In the genomic region with DNA sequence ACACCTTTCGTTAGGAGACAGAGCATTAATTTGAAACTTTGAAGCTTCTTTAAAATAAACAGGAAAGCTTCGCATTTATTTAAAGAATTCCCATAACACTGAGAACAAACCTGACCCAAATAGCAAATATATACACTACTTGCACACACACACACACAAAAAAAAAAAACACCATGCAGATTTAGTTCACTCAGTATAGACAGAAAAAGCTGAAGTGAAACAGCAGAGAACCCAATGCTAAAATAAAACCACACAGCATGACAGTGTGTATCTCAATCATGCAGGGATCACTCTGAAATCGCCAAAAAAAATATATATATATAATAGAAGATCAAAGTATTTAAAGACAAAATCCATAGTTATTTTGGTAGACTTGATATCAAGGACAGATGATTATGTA, we compare ENCODE assay signal across 23 mouse cellular contexts. TPM values are rescaled to one million over a fixed set of nuclear protein-coding genes. Genes with fewer than 3 reads are reported as not detected.
DNase-seq lines count a peak whose midpoint lies in the region; ATAC-seq and TF ChIP-seq lines count a peak whose summit lies in the region.
"Had no signal": no experiment of that assay in that cellular context is flagged by ENCODE, and none has a peak within 500 bp of the region (broad histone marks: within the 10 kb centered on the region; RNA-seq: fewer than 3 reads in every experiment).

No protein-coding gene starts in this region.

- 86% methylated on average over 3 of the region's 3 CpGs for WGBS in hindbrain, embryonic 11.5 days

- H3K4me3 ChIP-seq in layer of hippocampus, adult 2 months = no peak overlapping the region
- H3K4me3 ChIP-seq in CH12.LX (replicated peaks in 1 of 3; ENCODE audit: low read depth in 2 of 3, low read length in 2 of 3, poor library complexity in 1 of 3) = no peak overlapping the region
- no peak overlapping the region for H3K4me3 ChIP-seq in hindbrain, embryonic 11.5 days (ENCODE audit: low read depth, low read length)
- H3K4me3 ChIP-seq: embryonic facial prominence, embryonic 10.5 days; embryonic facial prominence, embryonic 12.5 days; forebrain, embryonic 13.5 days; forebrain, embryonic 15.5 days had no signal

- peaks cover 2 to 9% of the 10 kb centered on the region in 2 experiments; a peak in 3 of 4 replicates for H3K4me1 ChIP-seq in CH12.LX (ENCODE audit: control insufficient read depth in 1 of 2, insufficient read depth in 2 of 2)
- no peaks in the 10 kb centered on the region for H3K4me1 ChIP-seq in hindbrain, embryonic 11.5 days (replicated peaks; ENCODE audit: control insufficient read depth, insufficient read depth, low read length)
- H3K4me1 ChIP-seq: embryonic facial prominence, embryonic 10.5 days; embryonic facial prominence, embryonic 12.5 days; forebrain, embryonic 13.5 days; forebrain, embryonic 15.5 days had no signal

- no peak overlapping the region for H3K4me2 ChIP-seq in CH12.LX (ENCODE audit: insufficient read depth, low read depth, poor library complexity, severe bottlenecking)
- H3K4me2 ChIP-seq in hindbrain, embryonic 11.5 days (replicated peaks; ENCODE audit: low read depth, low read length) = no peak overlapping the region
- H3K4me2 ChIP-seq: embryonic facial prominence, embryonic 12.5 days; forebrain, embryonic 13.5 days; forebrain, embryonic 15.5 days had no signal

- peak overlapping the region; percentile 78 for H3K27ac ChIP-seq in layer of hippocampus, adult 2 months
- no peak overlapping the region for H3K27ac ChIP-seq in CH12.LX (ENCODE audit: insufficient read depth, low read depth)
- no peak overlapping the region for H3K27ac ChIP-seq in hindbrain, embryonic 11.5 days (ENCODE audit: low read depth, low read length)
- H3K27ac ChIP-seq: embryonic facial prominence, embryonic 10.5 days; embryonic facial prominence, embryonic 12.5 days; forebrain, embryonic 13.5 days; forebrain, embryonic 15.5 days had no signal

- H3K9ac ChIP-seq in CH12.LX (ENCODE audit: insufficient read depth, low read depth) = no peak overlapping the region
- no peak overlapping the region for H3K9ac ChIP-seq in hindbrain, embryonic 11.5 days (ENCODE audit: low read depth, low read length)
- H3K9ac ChIP-seq: embryonic facial prominence, embryonic 12.5 days; forebrain, embryonic 13.5 days; forebrain, embryonic 15.5 days; forebrain, postnatal 0 days had no signal

- TF ChIP-seq RAD21 in CH12.LX (IDR thresholded peaks at IDR 0.05; ENCODE audit: low read depth, low read length) = no peak

- no peak for ATAC-seq in hindbrain, embryonic 11.5 days (ENCODE audit: low FRiP score)
- ATAC-seq: CD4-positive, CD25-positive, alpha-beta regulatory T cell, adult 4 months; forebrain, embryonic 13.5 days; forebrain, embryonic 15.5 days; forebrain, postnatal 0 days had no signal

- TF ChIP-seq POLR2A in CH12.LX (IDR thresholded peaks at IDR 0.05; ENCODE audit: low read depth, low read length) = no peak

- H3K79me2 ChIP-seq in CH12.LX (replicated peaks; ENCODE audit: control insufficient read depth, extremely low read depth, insufficient read depth, poor library complexity, severe bottlenecking) = no peaks in the 10 kb centered on the region

- in situ Hi-C loops in CH12.LX (cut with MboI; ENCODE audit: low pct_ligation_motif_present, low pct_unique_long_range_greater_than_20kb, low sequenced_read_pairs) = no loop called here

- no peaks in the 10 kb centered on the region for H3K36me3 ChIP-seq in CH12.LX (replicated peaks in 1 of 2; ENCODE audit: control insufficient read depth in 1 of 2, insufficient read depth in 1 of 2, low read length in 1 of 2)
- H3K36me3 ChIP-seq in hindbrain, embryonic 11.5 days (ENCODE audit: control insufficient read depth, insufficient read depth, low read length) = no peaks in the 10 kb centered on the region
- H3K36me3 ChIP-seq: embryonic facial prominence, embryonic 10.5 days; embryonic facial prominence, embryonic 12.5 days; forebrain, embryonic 15.5 days had no signal

- H3K9me3 ChIP-seq in CH12.LX (replicated peaks; ENCODE audit: low read length) = no peaks in the 10 kb centered on the region
- no peaks in the 10 kb centered on the region for H3K9me3 ChIP-seq in hindbrain, embryonic 11.5 days (ENCODE audit: control insufficient read depth, low read length)
- H3K9me3 ChIP-seq: embryonic facial prominence, embryonic 10.5 days; embryonic facial prominence, embryonic 12.5 days; forebrain, embryonic 13.5 days; forebrain, embryonic 15.5 days had no signal

- dilution Hi-C loops in CH12.LX (cut with MboI; ENCODE audit: extremely low pct_ligation_motif_present, extremely low pct_unique_long_range_greater_than_20kb, low sequenced_read_pairs) = no loop called here

- TF ChIP-seq EP300 in CH12.LX (IDR thresholded peaks at IDR 0.05; ENCODE audit: low read length) = 0 out of 2 replicates have a peak, but pooled peaks have one; percentile 42

- no peak for DNase-seq in layer of hippocampus, adult 2 months (ENCODE audit: low spot score in 2 of 2)
- DNase-seq in layer of hippocampus, postnatal 25 days (ENCODE audit: extremely low spot score in 1 of 2, low spot score in 1 of 2) = no peak
- DNase-seq in A20 (ENCODE audit: low read depth, low spot score) = peak; percentile 38
- DNase-seq in CH12.LX (ENCODE audit: extremely low read depth) = no peak
- peak; percentile 26 for DNase-seq in telencephalon, adult 2 months (ENCODE audit: low read depth, low spot score)
- no peak for DNase-seq in hindbrain, embryonic 11.5 days (ENCODE audit: low spot score)
- no peak for DNase-seq in gastrocnemius, postnatal 25 days
- DNase-seq: adrenal gland, adult 2 months; adrenal gland, postnatal 10 days; adrenal gland, postnatal 25 days; B cell, adult 2 months; cerebellum, adult 11-12 months; cerebellum, adult 2 months; cerebellum, adult 9-10 months; cerebellum, postnatal 10 days; cerebellum, postnatal 25 days; forebrain, postnatal 0 days had no signal

- TF ChIP-seq CTCF in layer of hippocampus, adult 2 months (conservative IDR thresholded peaks at IDR 0.05) = no peak
- no peak for TF ChIP-seq CTCF in CH12.LX (conservative IDR thresholded peaks at IDR 0.05 in 1 of 2, IDR thresholded peaks at IDR 0.05 in 1 of 2; ENCODE audit: low read depth in 2 of 2, low read length in 2 of 2)

- no peaks in the 10 kb centered on the region for H3K27me3 ChIP-seq in CH12.LX (replicated peaks)
- H3K27me3 ChIP-seq in hindbrain, embryonic 11.5 days (ENCODE audit: control insufficient read depth, insufficient read depth, low read length) = no peaks in the 10 kb centered on the region
- H3K27me3 ChIP-seq: embryonic facial prominence, embryonic 12.5 days; forebrain, embryonic 13.5 days; forebrain, embryonic 15.5 days had no signal

TF ChIP-seq in CH12.LX, 34 proteins besides CTCF, POLR2A, EP300 and RAD21:
- TF ChIP-seq ZNF384 (IDR thresholded peaks at IDR 0.05; ENCODE audit: low read depth, low read length) (peak; percentile 81), IRF4 (IDR thresholded peaks at IDR 0.05; ENCODE audit: low read depth, low read length) (peak; percentile 57), RCOR1 (conservative IDR thresholded peaks at IDR 0.05; ENCODE audit: low read depth, low read length) (no peak), GABPA (IDR thresholded peaks at IDR 0.05; ENCODE audit: insufficient replicate concordance, low read depth, low read length) (no peak), ETS1 (conservative IDR thresholded peaks at IDR 0.05; ENCODE audit: low read depth, low read length) (no peak), KAT2A (IDR thresholded peaks at IDR 0.05; ENCODE audit: insufficient replicate concordance, low read length) (no peak), NRF1 (IDR thresholded peaks at IDR 0.05; ENCODE audit: low read depth, low read length) (no peak), ELF1 (IDR thresholded peaks at IDR 0.05; ENCODE audit: low read depth, low read length) (no peak)

RNA-seq across cellular contexts. Expression of gene Gda, which starts 54.1 kb away (rescaled TPM):
- total RNA-seq in layer of hippocampus, adult 2 months (2021) = 100 to 1,000 TPM; 116 to 125 TPM
- total RNA-seq in layer of hippocampus, postnatal 25 days (2021) = 100 to 1,000 TPM; 127 to 128 TPM
- total RNA-seq in CH12.LX (2012; rRNA removed) (not detected in 2 replicates), CH12.LX (2014; rRNA removed) (not detected in 2 replicates)
- not detected in 2 replicates for polyA plus RNA-seq in CH12.LX (2012; ENCODE audit: insufficient read length, low read depth)
- polyA plus RNA-seq in hindbrain, embryonic 11.5 days (2014; fragmentation: Nextera tagmentation; extraction: Ambion mirVana) = 0.08 and 0.38 TPM in 2 replicates
- total RNA-seq in gastrocnemius, postnatal 25 days (2021) = 1 to 10 TPM; 4.9 to 8.5 TPM
- polyA plus RNA-seq: forebrain, embryonic 11.5 days had no signal

Comparison
In these comparisons a context has a peak if more than half of its experiments do, and no peak if none do; other contexts are left out.
1. DNase-seq: peak in A20 (single experiment) and telencephalon, adult 2 months (single experiment); none in layer of hippocampus, adult 2 months (0 of 2), layer of hippocampus, postnatal 25 days (0 of 2), CH12.LX (single experiment), hindbrain, embryonic 11.5 days (single experiment) and gastrocnemius, postnatal 25 days (single experiment).
2. RNA of gene Gda, which starts 54.1 kb away (total RNA-seq): 127 to 128 TPM in layer of hippocampus, postnatal 25 days and 116 to 125 TPM in layer of hippocampus, adult 2 months; 4.9 to 8.5 TPM in gastrocnemius, postnatal 25 days and not detected in CH12.LX; every median in the first group is over 10 times any median in the second.